Mouse (Mus musculus) common myeloid progenitor, adult 5-6 weeks (primary cell): ENCODE data around the gene Pom121l2. TPM values are rescaled to one million over a fixed set of nuclear protein-coding genes. Genes with fewer than 3 reads are reported as not detected.

Experiments
- ATAC-seq: replicated peaks from 2 replicates; pipeline ENCODE4 v1.8.0; 2016; ENCODE audit warnings: low read depth, mild to moderate bottlenecking, moderate TSS enrichment, inconsistent platforms; ENCODE audit not compliant: poor library complexity, severe bottlenecking
- total RNA-seq: library from RNA; stranded (forward); fragments of 200-1000, 187-1606 nt; gene quantifications from 2 replicates; pipeline ENCODE4 v1.2.3, GENCODE M21; 2017

Gene Pom121l2
- total RNA-seq, 1 experiment from 2014 or later: not detected

DNA sequence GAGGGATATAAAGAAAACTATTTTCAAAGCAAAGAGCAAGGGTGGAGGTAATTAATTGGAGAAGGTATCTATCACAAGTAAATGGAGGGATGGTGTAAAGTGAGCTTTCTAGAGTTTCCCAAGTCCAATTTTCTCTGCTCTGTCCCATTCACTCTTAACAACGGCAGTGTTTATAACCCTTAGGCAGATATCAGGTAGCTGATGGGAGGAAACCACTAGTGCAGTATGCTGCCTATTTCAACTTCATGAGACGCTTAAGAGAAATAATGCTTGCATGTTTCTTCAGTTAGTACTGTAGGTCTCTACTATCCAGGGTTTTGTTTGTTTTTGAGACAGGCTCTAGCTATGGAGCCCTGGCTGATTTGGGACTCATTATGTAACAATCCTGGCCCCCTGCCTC is 56.4 kb downstream of the Pom121l2 start:
- ATAC-seq: no peak

Other genes with a start within 250 kb of the Pom121l2 start
- 469 and 581 TPM in 2 replicates for gene Hist1h4j, start 246.1 kb upstream of the Pom121l2 start, total RNA-seq
- 4,229 and 5,615 TPM in 2 replicates for gene Hist1h4k, start 230.7 kb upstream of the Pom121l2 start, total RNA-seq
- 950 and 1,047 TPM in 2 replicates for gene Hist1h2ak, start 227.4 kb upstream of the Pom121l2 start, total RNA-seq
- gene Hist1h2bn, start 227.1 kb upstream of the Pom121l2 start, total RNA-seq: 1,475 and 1,634 TPM in 2 replicates
- gene Hist1h1b, start 200.6 kb upstream of the Pom121l2 start, total RNA-seq: 1,123 and 1,267 TPM in 2 replicates
- gene Hist1h3i, start 197.8 kb upstream of the Pom121l2 start, total RNA-seq: 252 and 264 TPM in 2 replicates
- 413 and 544 TPM in 2 replicates for gene Hist1h2an, start 194.0 kb upstream of the Pom121l2 start, total RNA-seq
- gene Hist1h2bp, start 193.7 kb upstream of the Pom121l2 start, total RNA-seq: 69.7 and 70.4 TPM in 2 replicates
- gene Hist1h2bq, start 171.0 kb upstream of the Pom121l2 start, total RNA-seq: 106 and 143 TPM in 2 replicates
- gene Hist1h2ao, start 170.7 kb upstream of the Pom121l2 start, total RNA-seq: 626 and 966 TPM in 2 replicates
- 3,201 and 5,019 TPM in 2 replicates for gene Hist1h4m, start 169.4 kb upstream of the Pom121l2 start, total RNA-seq
- 2,940 and 3,195 TPM in 2 replicates for gene Hist1h4n, start 149.0 kb upstream of the Pom121l2 start, total RNA-seq
- 1,879 and 2,229 TPM in 2 replicates for gene Hist1h2ap, start 147.7 kb upstream of the Pom121l2 start, total RNA-seq
- gene Hist1h2br, start 147.5 kb upstream of the Pom121l2 start, total RNA-seq: 234 and 268 TPM in 2 replicates
- gene Zfp184, start 36.1 kb upstream of the Pom121l2 start, total RNA-seq: 13.1 and 13.9 TPM in 2 replicates
- gene Prss16, start 28.5 kb downstream of the Pom121l2 start, total RNA-seq: 0.73 and 5.5 TPM in 2 replicates
- gene Hist1h2ah, start 54.4 kb downstream of the Pom121l2 start, total RNA-seq: 208 and 989 TPM in 2 replicates
- gene Hist1h2bk, start 54.7 kb downstream of the Pom121l2 start, total RNA-seq: 1,449 and 1,731 TPM in 2 replicates
- gene Hist1h4i, start 60.2 kb downstream of the Pom121l2 start, total RNA-seq: 106 and 144 TPM in 2 replicates
- 689 and 693 TPM in 2 replicates for gene Hist1h2ag, start 61.8 kb downstream of the Pom121l2 start, total RNA-seq
- 591 and 710 TPM in 2 replicates for gene Hist1h2bj, start 62.0 kb downstream of the Pom121l2 start, total RNA-seq
- not detected in 2 replicates for gene Vmn1r188, start 103.2 kb downstream of the Pom121l2 start, total RNA-seq
- gene Vmn1r189, start 124.6 kb downstream of the Pom121l2 start, total RNA-seq: not detected in 2 replicates
- gene Vmn1r191, start 202.8 kb downstream of the Pom121l2 start, total RNA-seq: not detected in 2 replicates
- gene Vmn1r192, start 209.9 kb downstream of the Pom121l2 start, total RNA-seq: not detected in 2 replicates
- not detected in 2 replicates for gene Vmn1r193, start 242.0 kb downstream of the Pom121l2 start, total RNA-seq